Mouse (Mus musculus) heart, embryonic 13.5 days (tissue): Measurements from ENCODE around the gene Pank2. TPM values are rescaled to one million over a fixed set of nuclear protein-coding genes. Genes with fewer than 3 reads are reported as not detected.

Source experiments
- ATAC-seq: fragments of 200-750 bp; cut with Nextera tagmentation; 2 replicates; pipeline ENCODE4 v1.8.0; 2017; ENCODE audit warnings: moderate TSS enrichment; ENCODE audit not compliant: insufficient number of reproducible peaks, low FRiP score, low TSS enrichment; ENCODE audit errors: extremely low read depth
- H3K27ac ChIP-seq: fragments of 300-500 bp; sonication (generic); replicated peaks from 2 replicates; pipeline ENCODE4 v1.5.1; 2015; ENCODE audit warnings: moderate library complexity, mild to moderate bottlenecking, inconsistent platforms
- H3K27me3 ChIP-seq: fragments of 300-500 bp; sonication (generic); replicated peaks from 2 replicates; pipeline ENCODE4 v1.6.1; 2015; ENCODE audit warnings: mild to moderate bottlenecking, inconsistent platforms
- H3K36me3 ChIP-seq: fragments of 300-500 bp; sonication (generic); 2 replicates; pipeline ENCODE4 v1.6.1; 2015; ENCODE audit warnings: mild to moderate bottlenecking, inconsistent platforms
- H3K4me1 ChIP-seq: fragments of 300-500 bp; sonication (generic); 2 replicates; pipeline ENCODE4 v1.6.1; 2015; ENCODE audit warnings: inconsistent platforms
- H3K4me2 ChIP-seq: fragments of 300-500 bp; sonication (generic); 2 replicates; pipeline ENCODE4 v1.6.1; 2015; ENCODE audit warnings: inconsistent platforms, mild to moderate bottlenecking, moderate library complexity
- H3K4me3 ChIP-seq: fragments of 300-500 bp; sonication (generic); 2 replicates; pipeline ENCODE4 v1.5.1; 2015; ENCODE audit warnings: moderate library complexity, mild to moderate bottlenecking, inconsistent platforms
- H3K9ac ChIP-seq: fragments of 300-500 bp; sonication (generic); 2 replicates; pipeline ENCODE4 v1.6.1; 2015; ENCODE audit warnings: inconsistent platforms, mild to moderate bottlenecking, moderate library complexity
- H3K9me3 ChIP-seq: fragments of 300-500 bp; sonication (generic); 2 replicates; pipeline ENCODE4 v1.6.1; 2016; ENCODE audit warnings: inconsistent platforms
- WGBS: fragments of 180-500 bp; shearing (Covaris S2); methylation state at CpG from one replicate; pipeline ENCODE4 v1.1.7; 2015; ENCODE audit warnings: mixed read lengths; 5-methylcytosine and 5-hydroxymethylcytosine counted together
- microRNA-seq: library from miRNA; unstranded; fragments of <30 nt; microRNA quantifications from one replicate; pipeline ENCODE4, GENCODE M21; 2016
- polyA plus RNA-seq: library from polyadenylated mRNA; unstranded; fragments of >200 nt; fragmentation: Nextera tagmentation; extraction: Ambion mirVana; gene quantifications from 2 replicates; pipeline ENCODE4 v1.2.1, GENCODE M21; 2015

Pank2 gene
- polyA plus RNA-seq, 1 experiment from 2014 or later, result 20.8 TPM

- Histone ChIP-seq H3K36me3 (no peaks in the 10 kb centered on the region), H3K9me3 (no peaks in the 10 kb centered on the region), H3K27ac (no peak overlapping the region), H3K4me3 (no peak overlapping the region), H3K4me2 (no peak overlapping the region), H3K27me3 (no peaks in the 10 kb centered on the region), H3K9ac (no peak overlapping the region), H3K4me1 (peaks cover 8% of the 10 kb centered on the region)
- no peak for ATAC-seq
- WGBS, result 80% methylated on average over 1 of the region's 1 CpGs
These were observed 66.7 kb downstream of the Pank2 start for GRCm38 (mm10) chr2:131328981-131329380.

- H3K27me3 ChIP-seq, result no peaks in the 10 kb centered on the region
- 78% methylated on average over 3 of the region's 3 CpGs for whole genome bisulfite sequencing
- no peak overlapping the region for H3K4me2 ChIP-seq
- H3K9me3 ChIP-seq, result no peaks in the 10 kb centered on the region
- no peak for ATAC-seq
- peaks cover 6% of the 10 kb centered on the region; the same call in 1 of the 2 replicates for H3K4me1 ChIP-seq
- no peak overlapping the region for H3K9ac ChIP-seq
- H3K4me3 ChIP-seq, result no peak overlapping the region
- no peaks in the 10 kb centered on the region for H3K36me3 ChIP-seq
- no peak overlapping the region for H3K27ac ChIP-seq
These were observed 68.3 kb downstream of the Pank2 start for GRCm38 (mm10) chr2:131330548-131330947.

- no peak for ATAC-seq
- Histone ChIP-seq H3K4me1 (no peaks in the 10 kb centered on the region), H3K9me3 (no peaks in the 10 kb centered on the region), H3K27ac (no peak overlapping the region), H3K4me2 (no peak overlapping the region), H3K36me3 (no peaks in the 10 kb centered on the region), H3K9ac (no peak overlapping the region), H3K27me3 (no peaks in the 10 kb centered on the region), H3K4me3 (no peak overlapping the region)
- 83% methylated on average over 6 of the region's 6 CpGs for WGBS
These were observed 75.3 kb downstream of the Pank2 start for GRCm38 (mm10) chr2:131337602-131338001.

- H3K9ac ChIP-seq, result no peak overlapping the region
- no peaks in the 10 kb centered on the region for H3K27me3 ChIP-seq
- ATAC-seq, result no peak
- H3K27ac ChIP-seq, result no peak overlapping the region
- no peaks in the 10 kb centered on the region for H3K36me3 ChIP-seq
- no peak overlapping the region for H3K4me3 ChIP-seq
- H3K4me1 ChIP-seq, result peaks cover 10% of the 10 kb centered on the region
- no peaks in the 10 kb centered on the region for H3K9me3 ChIP-seq
- H3K4me2 ChIP-seq, result no peak overlapping the region
- 67% methylated on average over 3 of the region's 3 CpGs for WGBS
These were observed 82.2 kb downstream of the Pank2 start for GRCm38 (mm10) chr2:131344449-131344848.

- Histone ChIP-seq H3K27me3 (no peaks in the 10 kb centered on the region), H3K36me3 (no peaks in the 10 kb centered on the region), H3K4me3 (no peak overlapping the region), H3K27ac (no peak overlapping the region), H3K9ac (no peak overlapping the region), H3K4me2 (no peak overlapping the region), H3K4me1 (peaks cover 10% of the 10 kb centered on the region), H3K9me3 (no peaks in the 10 kb centered on the region)
- 66% methylated on average over 3 of the region's 3 CpGs for WGBS
- no peak for ATAC-seq
These were observed 83.3 kb downstream of the Pank2 start for GRCm38 (mm10) chr2:131345556-131345955.

Small RNAs within 50 kb of the gene (microRNA-seq; reads per million reads assigned to microRNA genes)
- 61.0 reads per million, percentile 46 among the genes with 10 or more reads in this experiment for gene Mir103-2

Other genes with a start within 250 kb of the Pank2 start
- 3.2 and 3.4 TPM in 2 replicates for gene Gfra4, start 219.4 kb upstream of the Pank2 start, polyA plus RNA-seq
- 11.7 and 12.8 TPM in 2 replicates for gene Adam33, start 198.7 kb upstream of the Pank2 start, polyA plus RNA-seq
- 0.31 and 0.33 TPM in 2 replicates for gene Siglec1, start 175.7 kb upstream of the Pank2 start, polyA plus RNA-seq
- gene Hspa12b, start 135.2 kb upstream of the Pank2 start, polyA plus RNA-seq, result 8.1 and 8.4 TPM in 2 replicates
- not detected in 2 replicates for gene Gm11037, start 129.0 kb upstream of the Pank2 start, polyA plus RNA-seq
- gene 1700037H04Rik, start 102.4 kb upstream of the Pank2 start, polyA plus RNA-seq, result 69.0 and 71.4 TPM in 2 replicates
- 6.8 and 7.0 TPM in 2 replicates for gene Cenpb, start 82.4 kb upstream of the Pank2 start, polyA plus RNA-seq
- 36.6 and 41.2 TPM in 2 replicates for gene Cdc25b, start 75.5 kb upstream of the Pank2 start, polyA plus RNA-seq
- gene Spef1, start 75.2 kb upstream of the Pank2 start, polyA plus RNA-seq, result 1.3 and 1.5 TPM in 2 replicates
- 32.0 and 35.2 TPM in 2 replicates for gene Ap5s1, start 55.4 kb upstream of the Pank2 start, polyA plus RNA-seq
- gene Mavs, start 28.4 kb upstream of the Pank2 start, polyA plus RNA-seq, result 18.8 and 20.1 TPM in 2 replicates
- 2.0 and 2.2 TPM in 2 replicates for gene Rnf24, start 90.4 kb downstream of the Pank2 start, polyA plus RNA-seq
- 24.4 and 25.8 TPM in 2 replicates for gene Smox, start 229.0 kb downstream of the Pank2 start, polyA plus RNA-seq